In the genomic region with DNA sequence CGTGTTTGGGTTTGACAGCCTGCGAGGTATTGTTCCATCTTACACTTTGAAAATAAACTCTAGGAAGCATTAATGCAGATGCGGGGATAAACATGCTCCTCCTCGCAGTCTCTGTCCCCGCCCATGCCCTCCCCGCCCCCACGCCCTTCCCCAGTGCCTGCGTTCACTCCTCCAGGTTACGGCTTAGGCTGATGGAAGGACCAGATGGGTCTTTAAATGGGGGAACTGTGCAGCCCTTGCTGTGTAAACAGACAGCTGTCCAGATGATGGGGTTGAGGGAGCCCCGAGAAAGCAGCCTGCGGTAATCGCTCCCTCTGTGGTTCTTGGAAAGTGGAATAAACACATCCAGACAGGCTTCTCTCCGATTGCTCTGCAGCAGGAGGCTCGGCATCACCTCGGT, we compare ENCODE assay signal across 8 mouse cellular contexts.
DNase-seq lines count a peak whose midpoint lies in the region; ATAC-seq lines count a peak whose summit lies in the region.

No protein-coding gene starts in this region.

- peak; percentile 56 for ATAC-seq in embryonic facial prominence, embryonic 13.5 days (ENCODE audit: insufficient number of reproducible peaks, insufficient read depth, low FRiP score, low TSS enrichment, low read depth)
- 0 out of 2 replicates have a peak, but pooled peaks have one; percentile 32 for ATAC-seq in intestine, embryonic 14.5 days (replicated peaks; ENCODE audit: low FRiP score, low TSS enrichment, low read depth)

- H3K36me3 ChIP-seq in embryonic facial prominence, embryonic 13.5 days, result no peaks in the 10 kb centered on the region
- no peaks in the 10 kb centered on the region for H3K36me3 ChIP-seq in intestine, embryonic 14.5 days (ENCODE audit: control insufficient read depth, insufficient read depth, low read length)

- peak; percentile 57 for DNase-seq in embryo, embryonic 10 days (ENCODE audit: low spot score)
- DNase-seq in embryo, embryonic 9.5 days (ENCODE audit: extremely low spot score), result no peak
- DNase-seq in intestine, embryonic 14.5 days (ENCODE audit: low spot score), result peak; percentile 65
- DNase-seq in naive thymus-derived CD4-positive, alpha-beta T cell, adult 2 months (ENCODE audit: low read depth), result peak; percentile 17
- DNase-seq in left cerebral cortex, adult 8-10 months (ENCODE audit: low spot score in 2 of 2), result no peak
- no peak for DNase-seq in gastrocnemius, postnatal 4 days (ENCODE audit: low spot score in 2 of 2)
- no peak for DNase-seq in right cerebral cortex, adult 18-20 months

- H3K4me2 ChIP-seq in embryonic facial prominence, embryonic 13.5 days, result peak overlapping the region; percentile 61
- peak overlapping the region; percentile 45 for H3K4me2 ChIP-seq in intestine, embryonic 14.5 days (ENCODE audit: low read length)

- peak overlapping the region; percentile 92 for H3K27ac ChIP-seq in embryonic facial prominence, embryonic 13.5 days
- H3K27ac ChIP-seq in intestine, embryonic 14.5 days (ENCODE audit: low read depth), result peak overlapping the region; percentile 83

- H3K4me1 ChIP-seq in embryonic facial prominence, embryonic 13.5 days, result peaks cover 65% of the 10 kb centered on the region
- H3K4me1 ChIP-seq in intestine, embryonic 14.5 days (replicated peaks; ENCODE audit: control insufficient read depth, insufficient read depth, low read length), result peaks cover 34% of the 10 kb centered on the region

- 1% methylated on average over 15 of the region's 15 CpGs for WGBS in embryonic facial prominence, embryonic 13.5 days
- WGBS in intestine, embryonic 14.5 days, result 12% methylated on average over 15 of the region's 15 CpGs

- peak overlapping the region; percentile 55; the same call in 1 of the 2 replicates for H3K9ac ChIP-seq in embryonic facial prominence, embryonic 13.5 days
- H3K9ac ChIP-seq in intestine, embryonic 14.5 days (ENCODE audit: low read length), result 0 out of 2 replicates have a peak overlapping the region, but pooled peaks have one; percentile 1

- H3K9me3 ChIP-seq in embryonic facial prominence, embryonic 13.5 days, result no peaks in the 10 kb centered on the region
- H3K9me3 ChIP-seq in intestine, embryonic 14.5 days (ENCODE audit: control insufficient read depth, low read length), result no peaks in the 10 kb centered on the region

- H3K27me3 ChIP-seq in embryonic facial prominence, embryonic 13.5 days, result peaks cover 42% of the 10 kb centered on the region
- H3K27me3 ChIP-seq in intestine, embryonic 14.5 days (replicated peaks; ENCODE audit: control insufficient read depth, insufficient read depth, low read length), result 0 out of 2 replicates have a peak, but pooled peaks cover 6% of the 10 kb centered on the region

- peak overlapping the region; percentile 27 for H3K4me3 ChIP-seq in embryonic facial prominence, embryonic 13.5 days
- H3K4me3 ChIP-seq in intestine, embryonic 14.5 days (ENCODE audit: low read depth, low read length), result peak overlapping the region; percentile 8; the same call in 1 of the 2 replicates

Comparison
In these comparisons a context has a peak if more than half of its experiments do, and no peak if none do; other contexts are left out.
1. DNase-seq: peak in embryo, embryonic 10 days (single experiment), intestine, embryonic 14.5 days (single experiment) and naive thymus-derived CD4-positive, alpha-beta T cell, adult 2 months (single experiment); none in embryo, embryonic 9.5 days (single experiment), left cerebral cortex, adult 8-10 months (0 of 2), gastrocnemius, postnatal 4 days (0 of 2) and right cerebral cortex, adult 18-20 months (single experiment).